Mouse (Mus musculus) kidney, adult 2 months (tissue): ENCODE results near the gene Vav3. TPM values are rescaled to one million over a fixed set of nuclear protein-coding genes. Genes with fewer than 3 reads are reported as not detected.

ENCODE experiments used
- DNase-seq: peaks from one replicate; pipeline ENCODE4 v3.0.0; 2021
- H3K27ac ChIP-seq: fragments of 200-500 bp; 2 replicates; pipeline ENCODE4 v1.5.1; 2012; ENCODE audit warnings: low read depth, low read length, control low read depth, inconsistent platforms; ENCODE audit not compliant: insufficient read depth
- H3K27me3 ChIP-seq: fragments of 200-500 bp; replicated peaks from 2 replicates; pipeline ENCODE4 v1.6.1; 2012; ENCODE audit warnings: mild to moderate bottlenecking, moderate library complexity, low read length, inconsistent platforms; ENCODE audit not compliant: control insufficient read depth, insufficient read depth
- H3K36me3 ChIP-seq: fragments of 200-500 bp; 2 replicates; pipeline ENCODE4 v1.6.1; 2012; ENCODE audit warnings: mild to moderate bottlenecking, moderate library complexity, low read length, inconsistent platforms; ENCODE audit not compliant: control insufficient read depth, insufficient read depth
- H3K4me1 ChIP-seq: fragments of 200-500 bp; 2 replicates; pipeline ENCODE4 v1.6.1; 2011; ENCODE audit warnings: low read length; ENCODE audit not compliant: control insufficient read depth, insufficient read depth
- H3K4me3 ChIP-seq: fragments of 200-500 bp; 2 replicates; pipeline ENCODE4 v1.5.1; 2011; ENCODE audit warnings: mild to moderate bottlenecking, low read depth, low read length, control low read depth; ENCODE audit not compliant: insufficient read depth
- CTCF ChIP-seq: fragments of 200-500 bp; conservative IDR thresholded peaks from 2 replicates; pipeline ENCODE4 v1.5.1; 2011; ENCODE audit warnings: low read depth, mild to moderate bottlenecking, control low read depth, low read length, moderate library complexity, mixed read lengths; ENCODE audit not compliant: insufficient read depth, insufficient read length
- POLR2A ChIP-seq: fragments of 200-500 bp; IDR thresholded peaks from one replicate; pipeline ENCODE4 v1.6.1; 2011; ENCODE audit warnings: low read depth, low read length, control low read depth
- WGBS: fragments of 180-500 bp; shearing (Covaris S2); methylation state at CpG from one replicate; pipeline ENCODE4 v1.1.7; 2018; 5-methylcytosine and 5-hydroxymethylcytosine counted together
- polyA plus RNA-seq: library from polyadenylated mRNA; depleted of rRNA; stranded (reverse); fragments of >200 nt; gene quantifications from 2 replicates; pipeline ENCODE4 v1.2.3, GENCODE M21; 2012

Vav3 gene
- polyA plus RNA-seq, 1 experiment, result 6.8 TPM

DNA sequence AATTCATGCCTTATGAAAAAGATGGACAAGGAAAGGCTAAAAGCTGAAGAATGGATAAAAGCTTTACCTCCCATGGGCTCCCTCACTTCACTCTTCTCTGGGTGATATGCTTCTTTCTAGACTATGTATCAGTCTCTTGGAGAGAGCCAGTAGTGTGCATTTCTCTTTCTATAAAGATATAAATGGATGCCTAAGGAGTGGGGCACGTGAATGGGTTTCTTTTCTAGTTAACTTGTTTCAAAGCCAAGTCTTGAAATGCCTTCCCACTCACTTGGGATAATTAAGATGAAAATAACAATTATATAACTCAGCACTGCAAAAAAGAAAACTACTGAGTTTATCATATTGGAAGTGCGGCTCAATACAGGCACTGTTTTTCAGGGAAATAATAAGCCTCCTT lies 265.7 kb downstream of the Vav3 start:
- Histone ChIP-seq H3K27ac (no peak overlapping the region), H3K4me1 (no peaks in the 10 kb centered on the region), H3K27me3 (no peaks in the 10 kb centered on the region), H3K4me3 (no peak overlapping the region), H3K36me3 (no peaks in the 10 kb centered on the region)
- DNase-seq, result no peak
- 80% methylated on average over 2 of the region's 2 CpGs for WGBS
- TF ChIP-seq CTCF (no peak), POLR2A (no peak)

DNA sequence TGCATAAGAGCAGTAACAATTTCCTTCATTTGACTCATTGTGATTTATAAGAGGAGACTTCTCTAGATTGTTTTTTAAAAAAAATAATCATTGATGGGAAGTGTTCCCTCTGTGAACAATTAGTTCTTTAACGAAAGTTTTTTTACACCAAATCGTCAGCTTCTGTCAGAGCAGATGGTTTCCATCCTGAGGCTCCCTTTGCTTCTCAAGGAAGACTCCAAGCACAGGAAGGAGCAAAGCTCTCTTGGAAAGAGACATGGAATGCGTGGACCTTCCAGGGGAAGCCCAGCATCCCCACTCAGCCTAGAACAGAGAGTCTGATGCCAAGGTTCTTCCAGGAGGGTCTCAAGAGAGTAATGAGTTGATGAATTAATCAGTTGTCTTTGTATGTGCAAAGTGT lies 281.3 kb downstream of the Vav3 start:
- Histone ChIP-seq H3K4me1 (peaks cover 5% of the 10 kb centered on the region; the same call in 1 of the 2 replicates), H3K27ac (0 out of 2 replicates have a peak overlapping the region, but pooled peaks have one; percentile 16), H3K4me3 (no peak overlapping the region), H3K27me3 (no peaks in the 10 kb centered on the region), H3K36me3 (no peaks in the 10 kb centered on the region)
- TF ChIP-seq CTCF, result no peak
- TF ChIP-seq POLR2A, result no peak
- DNase-seq, result no peak
- 45% methylated on average over 3 of the region's 3 CpGs for WGBS

DNA sequence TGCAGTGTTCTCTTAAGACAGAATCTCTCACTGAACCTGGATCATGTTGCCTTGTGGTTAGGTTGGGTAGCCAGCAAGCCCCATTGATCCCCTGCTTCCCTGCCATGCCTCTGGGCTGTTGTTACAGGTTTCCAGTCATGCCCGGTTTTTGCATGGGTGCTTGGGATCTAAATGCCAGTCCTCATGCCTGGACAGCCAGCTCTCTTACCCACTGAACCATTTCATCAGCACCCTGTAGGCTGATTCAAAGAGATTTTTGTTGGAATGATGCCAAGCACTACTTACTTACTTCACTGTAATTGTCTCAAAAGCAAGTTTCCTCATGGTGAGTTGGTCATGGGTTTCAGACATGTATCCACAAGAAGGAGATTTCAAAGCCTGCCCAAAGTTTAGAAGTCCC lies 281.9 kb downstream of the Vav3 start:
- H3K27me3 ChIP-seq, result no peaks in the 10 kb centered on the region
- peak overlapping the region; percentile 64 for H3K27ac ChIP-seq
- 43% methylated on average over 1 of the region's 1 CpGs for WGBS
- peak; percentile 76 for DNase-seq
- peaks cover 5% of the 10 kb centered on the region; the same call in 1 of the 2 replicates for H3K4me1 ChIP-seq
- TF ChIP-seq POLR2A (no peak), CTCF (no peak)
- H3K36me3 ChIP-seq, result no peaks in the 10 kb centered on the region
- H3K4me3 ChIP-seq, result no peak overlapping the region

DNA sequence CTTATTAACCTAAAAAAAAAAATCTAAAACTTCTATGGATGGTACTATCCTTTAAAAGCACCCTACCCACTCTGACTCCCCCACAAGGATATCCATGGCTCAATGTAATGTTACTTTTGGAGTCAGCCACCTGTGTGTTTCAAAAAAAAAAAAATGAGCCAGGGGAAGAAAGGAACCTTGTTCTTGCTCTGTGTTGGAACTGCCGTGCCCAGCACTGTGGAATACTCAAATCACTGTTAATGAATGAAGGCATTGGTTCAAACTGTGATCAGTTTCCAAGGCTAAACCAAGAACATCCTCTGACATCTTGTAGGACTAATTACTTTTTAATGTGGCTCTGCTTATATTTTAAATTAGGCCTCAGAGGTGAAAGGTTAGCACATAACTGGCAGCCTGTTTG lies 282.4 kb downstream of the Vav3 start:
- DNase-seq, result no peak

DNA sequence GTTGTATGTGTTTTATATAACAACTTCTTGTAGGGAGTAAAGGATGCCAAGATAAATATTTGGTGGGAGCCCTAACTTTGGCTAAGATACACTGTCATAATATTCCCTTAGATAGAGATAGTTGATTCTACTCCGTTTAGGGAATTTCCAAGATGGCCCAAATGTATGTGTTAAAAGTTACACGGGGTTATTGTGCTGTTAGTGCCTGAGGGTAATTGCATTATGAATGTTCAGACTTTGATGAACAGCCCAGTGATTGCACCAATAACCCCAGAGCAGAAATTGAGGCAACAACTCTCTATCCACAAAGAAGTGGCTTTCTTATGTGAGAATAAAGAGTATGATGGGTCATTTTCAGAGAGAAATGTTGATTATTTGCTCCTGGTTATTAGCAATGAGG lies 283.3 kb downstream of the Vav3 start:
- peaks cover 5% of the 10 kb centered on the region; the same call in 1 of the 2 replicates for H3K4me1 ChIP-seq
- no peak for DNase-seq
- TF ChIP-seq CTCF (no peak), POLR2A (no peak)
- H3K36me3 ChIP-seq, result no peaks in the 10 kb centered on the region
- WGBS, result 51% methylated on average over 2 of the region's 2 CpGs
- no peaks in the 10 kb centered on the region for H3K27me3 ChIP-seq
- no peak overlapping the region for H3K27ac ChIP-seq
- H3K4me3 ChIP-seq, result no peak overlapping the region

More for the DNA sequence above, 282.4 kb downstream of the Vav3 start:
- Histone ChIP-seq H3K4me3 (no peak overlapping the region), H3K27ac (no peak overlapping the region), H3K4me1 (peaks cover 5% of the 10 kb centered on the region; the same call in 1 of the 2 replicates), H3K36me3 (no peaks in the 10 kb centered on the region), H3K27me3 (no peaks in the 10 kb centered on the region)
- 63% methylated on average over 1 of the region's 1 CpGs for WGBS
- TF ChIP-seq CTCF (no peak), POLR2A (no peak)

DNA sequence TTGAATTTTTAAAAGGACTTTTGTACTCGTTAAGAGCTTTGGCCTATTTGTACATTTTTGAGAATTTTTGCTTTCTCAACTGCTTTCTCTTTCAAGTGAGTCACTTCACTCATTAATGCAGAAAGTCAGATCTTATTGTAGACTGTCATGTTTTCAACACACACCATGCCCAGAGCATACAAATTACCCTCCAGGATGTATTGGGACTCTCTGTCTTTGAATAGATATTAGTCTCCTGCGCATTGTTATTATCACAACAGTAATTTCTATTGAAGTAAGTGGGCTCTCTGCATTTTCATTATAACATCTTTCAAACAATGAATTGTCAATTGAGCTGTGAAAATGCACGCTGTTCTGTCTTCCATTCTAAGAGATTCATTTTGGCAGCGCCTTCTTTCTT lies 295.6 kb downstream of the Vav3 start:
- Histone ChIP-seq H3K4me1 (no peaks in the 10 kb centered on the region), H3K27me3 (no peaks in the 10 kb centered on the region), H3K27ac (no peak overlapping the region), H3K4me3 (no peak overlapping the region), H3K36me3 (no peaks in the 10 kb centered on the region)
- DNase-seq, result no peak
- WGBS, result 86% methylated on average over 4 of the region's 4 CpGs
- TF ChIP-seq CTCF (no peak), POLR2A (no peak)

DNA sequence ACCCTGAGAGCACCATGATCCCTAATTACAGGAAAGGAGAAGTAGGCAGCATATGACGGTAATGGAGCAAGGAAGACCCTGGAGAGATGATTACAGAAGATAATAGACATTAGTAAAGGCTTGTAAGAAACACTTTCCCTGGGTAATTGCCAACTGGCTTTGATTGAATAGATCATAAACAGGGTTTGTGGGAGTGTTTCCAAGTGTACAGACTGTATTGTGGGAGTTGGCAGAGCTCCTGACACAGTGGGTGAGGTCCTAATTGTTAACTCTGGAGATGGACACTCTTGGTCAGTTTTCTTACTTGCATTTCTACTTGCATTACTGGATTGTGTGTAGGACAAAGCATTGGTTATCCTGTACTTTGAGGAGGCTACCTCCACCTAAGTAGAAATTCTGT lies 298.9 kb downstream of the Vav3 start:
- no peak for DNase-seq
- Histone ChIP-seq H3K27me3 (no peaks in the 10 kb centered on the region), H3K4me1 (no peaks in the 10 kb centered on the region), H3K4me3 (no peak overlapping the region), H3K36me3 (no peaks in the 10 kb centered on the region), H3K27ac (no peak overlapping the region)
- 77% methylated on average over 1 of the region's 1 CpGs for WGBS
- TF ChIP-seq POLR2A, result no peak
- no peak for TF ChIP-seq CTCF

DNA sequence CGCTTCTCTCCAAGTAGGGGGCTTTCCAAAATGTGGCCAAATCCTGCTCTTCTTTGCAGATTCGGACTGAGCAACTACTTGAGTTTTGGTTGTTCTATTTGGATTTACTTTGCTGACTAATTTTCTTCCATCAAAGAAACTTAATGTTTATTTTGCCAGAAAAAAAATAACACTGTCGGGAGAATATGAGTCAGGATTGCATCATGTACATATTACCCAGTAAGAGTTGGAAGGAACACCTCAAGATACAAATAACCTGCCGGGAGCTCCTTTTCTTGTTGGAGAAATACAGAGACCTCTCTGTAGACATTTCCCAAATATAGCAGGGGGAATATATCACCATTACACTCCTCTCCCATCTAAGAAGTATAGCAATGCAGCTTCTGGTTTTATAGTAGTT lies 300.3 kb downstream of the Vav3 start:
- Histone ChIP-seq H3K27me3 (no peaks in the 10 kb centered on the region), H3K27ac (no peak overlapping the region), H3K4me1 (no peaks in the 10 kb centered on the region), H3K4me3 (no peak overlapping the region), H3K36me3 (no peaks in the 10 kb centered on the region)
- DNase-seq, result no peak
- WGBS, result 87% methylated on average over 4 of the region's 4 CpGs
- no peak for TF ChIP-seq CTCF
- TF ChIP-seq POLR2A, result no peak
